Mouse (Mus musculus) left cerebral cortex, postnatal 10 days (tissue): ENCODE results near the gene Ufsp1. TPM values are rescaled to one million over a fixed set of nuclear protein-coding genes. Genes with fewer than 3 reads are reported as not detected.
"Not testable (repeated sequence)": the region's sequence is repeated elsewhere in the genome, so short reads cannot be mapped to it uniquely, and the experiment has no call there.

ENCODE experiments used
- DNase-seq, 2 experiments: peaks; one replicate each; pipeline ENCODE4 v3.0.0; 2021 to 2022; ENCODE audit warnings: low spot score in 2 of 2, mixed read lengths in 1 of 2; ENCODE audit errors: extremely low spot score in 1 of 2
- intact Hi-C: fragments of 180-260 bp; cut with DNase I; formaldehyde crosslinking; loops from one replicate; pipeline ENCODE4 v1.15.1; 2025
- total RNA-seq, 2 experiments: library from RNA; stranded (reverse); gene quantifications; 2 replicates each; pipeline ENCODE4 v1.2.3; 2021

Gene Ufsp1
- total RNA-seq, result 10 to 100 TPM; 20.4 to 20.8 TPM

- intact Hi-C loops, result no loop called here
- DNase-seq, result peak; percentile 96 to 97
Measured at GRCm38 (mm10) chr5:137293839-137294743, at the start of gene Ufsp1. Ufsp1 (plus strand) TSS chr5:137294629.

- intact Hi-C loops, result no loop called here
- DNase-seq, result no peak
Measured at GRCm38 (mm10) chr5:137263897-137264720, 30.3 kb upstream of the Ufsp1 start.

GRCm38 (mm10) chr5:137264787-137265186 lies 29.6 kb upstream of the Ufsp1 start:
- DNase-seq, result no peak
- intact Hi-C loops, result no loop called here

- peak in 1 of 2 experiments; percentile 60 for DNase-seq
- intact Hi-C loops, result no loop called here
Measured at GRCm38 (mm10) chr5:137268131-137268910, 26.1 kb upstream of the Ufsp1 start.

- DNase-seq, result no peak
- intact Hi-C loops, result no loop called here
Measured at GRCm38 (mm10) chr5:137277360-137278342, 16.8 kb upstream of the Ufsp1 start.

GRCm38 (mm10) chr5:137284411-137284810 lies 10.0 kb upstream of the Ufsp1 start:
- DNase-seq, intact Hi-C loops: not testable (repeated sequence)

- no peak for DNase-seq
- intact Hi-C loops, result no loop called here
Measured at GRCm38 (mm10) chr5:137285045-137285444, 9.4 kb upstream of the Ufsp1 start.

GRCm38 (mm10) chr5:137285986-137286385 lies 8.4 kb upstream of the Ufsp1 start:
- intact Hi-C loops, result loop anchor here (1.0 kb wide), 1 partner anchor 155 kb away; no protein-coding TSS in a partner anchor
- no peak for DNase-seq

- peak; percentile 89 to 92 for DNase-seq
- intact Hi-C loops, result loop anchor here (1.0 kb wide), 1 partner anchor 155 kb away; no protein-coding TSS in a partner anchor
Measured at GRCm38 (mm10) chr5:137286655-137287031, 7.8 kb upstream of the Ufsp1 start.

GRCm38 (mm10) chr5:137287032-137287952 lies 7.1 kb upstream of the Ufsp1 start, which contains the start of gene Ache:
Ache (plus strand) TSS chr5:137287519.
- DNase-seq, result peak in 1 of 2 experiments; percentile 86
- intact Hi-C loops, result no loop called here

- intact Hi-C loops, result no loop called here
- DNase-seq, result peak in 1 of 2 experiments; percentile 70
Measured at GRCm38 (mm10) chr5:137287953-137288743, 6.3 kb upstream of the Ufsp1 start.

GRCm38 (mm10) chr5:137288999-137289470 lies 5.4 kb upstream of the Ufsp1 start:
- intact Hi-C loops, result no loop called here

GRCm38 (mm10) chr5:137289591-137290365 lies 4.7 kb upstream of the Ufsp1 start:
- DNase-seq, result no peak
- intact Hi-C loops, result no loop called here

More at GRCm38 (mm10) chr5:137288999-137289470, 5.4 kb upstream of the Ufsp1 start:
- DNase-seq, result peak in 1 of 2 experiments; percentile 81

- intact Hi-C loops, result no loop called here
- peak in 1 of 2 experiments; percentile 77 for DNase-seq
Measured at GRCm38 (mm10) chr5:137290677-137291076, 3.8 kb upstream of the Ufsp1 start.

GRCm38 (mm10) chr5:137291381-137291926 lies 3.0 kb upstream of the Ufsp1 start:
- DNase-seq, result no peak
- intact Hi-C loops, result no loop called here
